Mouse (Mus musculus) lung, embryonic 14.5 days (tissue): ENCODE results near the gene Dennd4a. TPM values are rescaled to one million over a fixed set of nuclear protein-coding genes. Genes with fewer than 3 reads are reported as not detected.

Experiments
- ATAC-seq: fragments of 200-750 bp; cut with Nextera tagmentation; 2 replicates; pipeline ENCODE4 v1.8.0; 2017; ENCODE audit warnings: mild to moderate bottlenecking, moderate TSS enrichment, moderate library complexity; ENCODE audit not compliant: insufficient read depth
- DNase-seq: peaks from one replicate; pipeline ENCODE4 v3.0.0-alpha.2; 2015
- H3K27ac ChIP-seq: fragments of 300-500 bp; sonication (generic); 2 replicates; pipeline ENCODE4 v1.5.1; 2014; ENCODE audit warnings: low read depth, mild to moderate bottlenecking, moderate library complexity
- H3K27me3 ChIP-seq: fragments of 300-500 bp; sonication (generic); 2 replicates; pipeline ENCODE4 v1.6.1; 2014; ENCODE audit warnings: low read length, control low read depth; ENCODE audit not compliant: insufficient read depth
- H3K36me3 ChIP-seq: fragments of 300-500 bp; sonication (generic); 2 replicates; pipeline ENCODE4 v1.6.1; 2014; ENCODE audit warnings: control low read depth; ENCODE audit not compliant: insufficient read depth
- H3K4me1 ChIP-seq: fragments of 300-500 bp; sonication (generic); 2 replicates; pipeline ENCODE4 v1.6.1; 2014; ENCODE audit warnings: antibody characterized with exemption, control low read depth; ENCODE audit not compliant: insufficient read depth
- H3K4me2 ChIP-seq: fragments of 300-500 bp; sonication (generic); 2 replicates; pipeline ENCODE4 v1.6.1; 2014; ENCODE audit warnings: mild to moderate bottlenecking
- H3K4me3 ChIP-seq: fragments of 300-500 bp; sonication (generic); 2 replicates; pipeline ENCODE4 v1.5.1; 2014; ENCODE audit warnings: low read depth, low read length
- H3K9ac ChIP-seq: fragments of 300-500 bp; sonication (generic); 2 replicates; pipeline ENCODE4 v1.6.1; 2014
- H3K9me3 ChIP-seq: fragments of 300-500 bp; sonication (generic); 2 replicates; pipeline ENCODE4 v1.6.1; 2016; ENCODE audit warnings: low read depth, low read length, control low read depth
- CTCF ChIP-seq: IDR thresholded peaks from 2 replicates; pipeline ENCODE4 v1.5.1; 2016; ENCODE audit warnings: antibody characterized with exemption, low read depth
- WGBS: fragments of 180-500 bp; shearing (Covaris S2); extraction: QIAGEN DNeasy Blood & Tissue Kit; methylation state at CpG from one replicate; pipeline ENCODE4 v1.1.7; 2014; 5-methylcytosine and 5-hydroxymethylcytosine counted together
- polyA plus RNA-seq: library from polyadenylated mRNA; unstranded; fragments of >200 nt; fragmentation: Nextera tagmentation; extraction: Ambion mirVana; gene quantifications from 2 replicates; pipeline ENCODE4 v1.2.1, GENCODE M21; 2014

The Dennd4a gene
- polyA plus RNA-seq, 1 experiment from 2014 or later, result 10.9 TPM

DNA sequence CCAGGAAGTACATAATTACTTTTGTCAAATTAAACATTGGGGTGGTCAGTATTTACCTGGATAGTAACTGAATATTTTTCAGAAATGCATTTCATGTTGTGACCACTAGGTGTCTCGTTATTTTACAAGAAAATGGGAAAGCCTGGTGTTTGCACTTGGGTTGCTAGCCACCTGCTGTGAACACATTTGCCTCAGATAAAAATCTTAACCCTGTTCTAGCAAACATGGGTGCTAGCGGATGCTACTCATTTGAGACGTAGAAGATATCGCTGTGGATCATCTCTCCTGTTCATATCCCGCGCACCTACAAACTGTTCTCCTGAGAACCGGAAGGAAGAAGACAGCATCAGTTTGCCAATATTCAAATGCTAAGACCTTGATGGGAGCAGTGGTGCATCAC is 31.5 kb upstream of the Dennd4a start:
- no peaks in the 10 kb centered on the region for H3K9me3 ChIP-seq
- TF ChIP-seq CTCF, result peak; percentile 70
- no peaks in the 10 kb centered on the region for H3K36me3 ChIP-seq
- H3K4me3 ChIP-seq, result no peak overlapping the region
- H3K27ac ChIP-seq, result no peak overlapping the region
- no peak for ATAC-seq
- no peak overlapping the region for H3K4me2 ChIP-seq
- 30% methylated on average over 7 of the region's 7 CpGs for WGBS
- DNase-seq, result peak; percentile 80
- H3K9ac ChIP-seq, result no peak overlapping the region
- no peaks in the 10 kb centered on the region for H3K27me3 ChIP-seq
- no peaks in the 10 kb centered on the region for H3K4me1 ChIP-seq

DNA sequence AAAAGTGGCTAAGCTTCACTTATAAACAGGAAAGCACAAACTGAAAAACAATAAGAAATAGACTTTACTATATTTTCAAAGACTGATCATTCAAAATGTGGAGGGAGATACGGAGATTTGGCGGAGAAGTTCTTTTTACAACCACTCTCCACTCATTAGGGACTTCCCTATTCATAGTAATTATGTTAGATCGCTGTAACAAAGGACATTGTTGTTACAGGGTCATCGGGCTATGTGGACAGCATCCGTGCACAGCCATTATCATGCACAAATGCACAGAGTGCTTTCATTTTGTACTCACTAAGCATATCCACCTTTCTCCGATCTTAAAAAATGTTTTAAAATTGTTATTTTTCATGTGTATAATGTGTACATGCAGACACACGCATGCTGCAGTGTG is 27.6 kb upstream of the Dennd4a start:
- DNase-seq, result no peak
- Histone ChIP-seq H3K9me3 (no peaks in the 10 kb centered on the region), H3K9ac (no peak overlapping the region), H3K4me3 (no peak overlapping the region), H3K4me2 (no peak overlapping the region), H3K4me1 (no peaks in the 10 kb centered on the region), H3K36me3 (no peaks in the 10 kb centered on the region), H3K27me3 (no peaks in the 10 kb centered on the region), H3K27ac (no peak overlapping the region)
- no peak for ATAC-seq
- TF ChIP-seq CTCF, result no peak
- 85% methylated on average over 7 of the region's 7 CpGs for WGBS

DNA sequence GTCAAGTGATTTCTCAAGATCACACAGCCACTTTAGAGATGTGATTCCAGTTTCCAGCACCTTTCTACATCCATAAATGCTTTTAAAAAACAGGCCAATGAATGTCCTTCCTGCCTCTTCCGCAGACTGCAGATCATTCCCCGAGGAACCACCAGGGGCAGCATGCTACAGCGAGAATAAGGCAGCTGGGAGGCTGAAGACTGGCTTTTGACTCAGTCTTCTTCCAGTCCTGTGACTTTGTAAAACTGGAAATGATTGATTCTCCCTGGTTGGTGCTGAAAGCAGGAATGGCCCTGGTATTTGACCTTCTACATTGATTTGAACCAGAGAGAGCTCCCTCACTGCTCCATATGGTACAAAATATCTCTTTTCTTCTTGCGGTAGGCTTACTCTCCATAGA is 26.3 kb upstream of the Dennd4a start:
- peak; percentile 84 for TF ChIP-seq CTCF
- H3K27ac ChIP-seq, result no peak overlapping the region
- H3K4me3 ChIP-seq, result no peak overlapping the region
- H3K36me3 ChIP-seq, result no peaks in the 10 kb centered on the region
- peak; percentile 83 for DNase-seq
- no peaks in the 10 kb centered on the region for H3K27me3 ChIP-seq
- no peak overlapping the region for H3K9ac ChIP-seq
- H3K9me3 ChIP-seq, result no peaks in the 10 kb centered on the region
- ATAC-seq, result no peak
- H3K4me2 ChIP-seq, result no peak overlapping the region
- 29% methylated on average over 4 of the region's 4 CpGs for WGBS
- no peaks in the 10 kb centered on the region for H3K4me1 ChIP-seq

DNA sequence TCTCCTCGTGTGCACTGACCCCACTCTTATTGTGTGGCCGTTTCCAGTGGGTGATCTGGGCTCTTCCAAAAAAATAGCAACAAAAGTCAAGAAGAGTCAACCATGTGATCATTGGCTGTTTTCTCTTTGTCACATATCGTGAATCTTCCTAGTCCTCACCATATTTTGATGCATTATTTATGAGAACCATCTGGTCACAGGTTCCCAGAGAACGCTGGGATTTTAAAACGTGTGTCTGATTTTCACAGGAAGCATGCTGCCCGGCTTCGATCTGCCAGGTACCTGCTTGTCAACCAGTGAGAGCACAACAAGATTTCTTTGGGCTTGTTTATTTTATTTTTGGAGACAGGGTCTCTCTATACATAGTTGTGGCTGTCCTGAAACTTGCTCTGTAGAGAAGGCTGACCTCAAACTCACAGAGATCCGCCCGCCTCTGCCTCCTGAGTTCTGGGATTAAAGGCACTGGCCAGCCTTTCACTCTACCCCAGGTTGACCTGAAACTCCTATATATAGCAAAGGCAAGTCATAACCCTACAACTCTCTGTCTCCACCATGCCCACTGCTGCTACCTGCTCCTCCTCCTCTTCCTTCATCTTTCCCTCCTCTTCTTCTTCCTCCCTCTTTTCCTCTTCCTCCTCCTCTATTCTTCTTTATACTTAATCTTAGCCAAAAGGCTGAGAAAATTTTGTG is 24.8 kb upstream of the Dennd4a start:
- TF ChIP-seq CTCF, result no peak
- no peaks in the 10 kb centered on the region for H3K36me3 ChIP-seq
- H3K4me3 ChIP-seq, result no peak overlapping the region
- 80% methylated on average over 9 of the region's 9 CpGs for WGBS
- H3K9ac ChIP-seq, result no peak overlapping the region
- DNase-seq (no peak), ATAC-seq (no peak)
- H3K4me1 ChIP-seq, result peaks cover 6% of the 10 kb centered on the region; the same call in 1 of the 2 replicates
- no peak overlapping the region for H3K4me2 ChIP-seq
- no peak overlapping the region for H3K27ac ChIP-seq
- no peaks in the 10 kb centered on the region for H3K27me3 ChIP-seq
- no peaks in the 10 kb centered on the region for H3K9me3 ChIP-seq

DNA sequence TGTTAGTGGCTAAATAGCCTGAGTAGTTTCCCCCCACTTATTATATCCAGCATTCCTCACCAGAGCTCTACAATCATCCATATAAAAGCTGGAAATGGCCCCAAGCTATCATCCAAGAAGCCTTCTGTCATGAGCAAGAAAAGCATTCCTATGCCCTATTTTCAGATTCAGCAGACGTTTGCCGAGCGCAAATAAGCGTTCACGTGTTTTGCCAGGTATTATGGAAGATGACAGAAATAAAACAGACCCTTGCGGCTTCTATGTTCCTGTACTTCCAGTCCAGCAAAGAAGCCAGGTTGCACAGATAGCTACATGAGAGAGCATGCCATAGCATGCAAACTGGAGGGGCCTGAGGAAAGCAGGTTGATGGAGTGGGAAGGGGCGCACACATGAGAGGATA is 23.1 kb upstream of the Dennd4a start:
- H3K36me3 ChIP-seq, result no peaks in the 10 kb centered on the region
- ATAC-seq, result no peak
- H3K4me2 ChIP-seq, result no peak overlapping the region
- no peak for TF ChIP-seq CTCF
- DNase-seq, result no peak
- no peak overlapping the region for H3K27ac ChIP-seq
- 87% methylated on average over 7 of the region's 7 CpGs for WGBS
- H3K4me1 ChIP-seq, result peaks cover 11% of the 10 kb centered on the region; the same call in 1 of the 2 replicates
- H3K9ac ChIP-seq, result no peak overlapping the region
- no peak overlapping the region for H3K4me3 ChIP-seq
- no peaks in the 10 kb centered on the region for H3K27me3 ChIP-seq
- no peaks in the 10 kb centered on the region for H3K9me3 ChIP-seq

DNA sequence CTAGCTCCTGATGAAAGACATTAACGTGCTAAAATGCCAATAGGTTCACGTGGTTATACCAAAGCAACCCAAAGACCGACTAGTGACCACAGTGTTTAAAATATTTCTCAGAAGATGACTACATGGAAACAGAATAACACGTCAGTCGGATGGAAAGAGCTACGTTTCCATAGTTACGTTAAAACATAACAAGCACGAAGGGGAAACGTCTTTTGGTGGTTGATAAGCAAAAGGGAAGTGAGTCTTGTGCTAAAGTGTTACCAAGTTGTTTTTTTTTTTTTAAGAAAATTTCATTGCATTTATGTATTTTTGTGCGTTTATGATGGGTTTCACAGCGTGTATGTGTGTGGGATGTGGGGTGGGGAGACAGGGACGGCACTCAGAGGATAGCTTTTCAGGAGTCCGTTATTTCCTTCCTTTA is 21.8 kb upstream of the Dennd4a start:
- H3K9ac ChIP-seq, result no peak overlapping the region
- peaks cover 11% of the 10 kb centered on the region; the same call in 1 of the 2 replicates for H3K4me1 ChIP-seq
- TF ChIP-seq CTCF, result no peak
- no peak overlapping the region for H3K27ac ChIP-seq
- WGBS, result 48% methylated on average over 13 of the region's 13 CpGs
- H3K27me3 ChIP-seq, result no peaks in the 10 kb centered on the region
- ATAC-seq (no peak), DNase-seq (peak; percentile 48)
- no peaks in the 10 kb centered on the region for H3K9me3 ChIP-seq
- no peaks in the 10 kb centered on the region for H3K36me3 ChIP-seq
- H3K4me3 ChIP-seq, result no peak overlapping the region
- H3K4me2 ChIP-seq, result no peak overlapping the region

DNA sequence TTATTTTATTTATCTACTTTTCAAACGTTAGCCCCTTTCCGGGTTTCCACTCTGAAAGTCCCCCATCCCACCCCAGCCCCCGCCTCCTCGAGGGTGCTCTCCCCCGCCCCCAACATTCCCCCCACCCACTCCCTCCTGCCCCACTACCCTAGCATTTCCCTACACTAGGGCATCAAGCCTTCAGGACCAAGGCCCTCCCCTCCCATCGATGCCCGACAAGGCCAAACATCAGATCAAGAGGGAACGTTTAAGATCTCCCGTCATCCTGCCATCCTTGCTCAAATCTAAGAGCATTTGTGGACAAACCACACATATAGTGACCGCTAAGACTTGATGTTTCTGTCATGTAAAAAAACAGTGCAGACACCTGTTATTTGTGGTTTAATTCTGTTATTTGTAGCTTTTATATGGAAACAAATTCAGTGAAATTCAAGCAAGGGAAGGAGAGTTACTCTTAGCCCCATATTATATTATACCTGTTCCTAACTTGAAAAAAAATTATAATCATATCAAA is 21.2 kb upstream of the Dennd4a start:
- peaks cover 11% of the 10 kb centered on the region; the same call in 1 of the 2 replicates for H3K4me1 ChIP-seq
- ATAC-seq (no peak), DNase-seq (no peak)
- H3K4me2 ChIP-seq, result no peak overlapping the region
- no peaks in the 10 kb centered on the region for H3K9me3 ChIP-seq
- no peak overlapping the region for H3K4me3 ChIP-seq
- WGBS, result 66% methylated on average over 10 of the region's 10 CpGs
- TF ChIP-seq CTCF, result no peak
- H3K9ac ChIP-seq, result no peak overlapping the region
- H3K27me3 ChIP-seq, result no peaks in the 10 kb centered on the region
- H3K36me3 ChIP-seq, result no peaks in the 10 kb centered on the region
- no peak overlapping the region for H3K27ac ChIP-seq
